8 mouse cellular contexts compared by ENCODE assay signal in genomic region chr4:28176771-28177170, GRCm38 (mm10).
A peak's percentile ranks its signal among the peaks of the same experiment; 100 is the strongest.
DNase-seq lines count a peak whose midpoint lies in the region; ATAC-seq lines count a peak whose summit lies in the region.

No protein-coding gene starts in this region.

- peak; percentile 2 to 5 for DNase-seq in left cerebral cortex, postnatal 14 days (ENCODE audit: low spot score in 2 of 2)
- no peak for DNase-seq in left cerebral cortex, adult 9 months (ENCODE audit: low spot score in 2 of 2)
- peak; percentile 81 for DNase-seq in R1 (ENCODE audit: low read depth, low spot score)
- DNase-seq in lung, postnatal 14 days, result peak; percentile 32
- DNase-seq in splenic B cell, adult 2 months (ENCODE audit: low read depth, low spot score), result peak; percentile 77
- no peak for DNase-seq in ovary, adult 18-20 months (ENCODE audit: low spot score)

- no peaks in the 10 kb centered on the region for H3K4me1 ChIP-seq in forebrain, embryonic 12.5 days

- no peak overlapping the region for H3K4me3 ChIP-seq in forebrain, embryonic 12.5 days (replicated peaks)

- H3K9me3 ChIP-seq in forebrain, embryonic 12.5 days, result peaks cover 3% of the 10 kb centered on the region; the same call in 1 of the 2 replicates

- no peak overlapping the region for H3K27ac ChIP-seq in forebrain, embryonic 12.5 days

- H3K27me3 ChIP-seq in forebrain, embryonic 12.5 days, result no peaks in the 10 kb centered on the region
- H3K27me3 ChIP-seq in splenic B cell, adult 2 months (ENCODE audit: control insufficient read depth, insufficient read depth, low read length, poor library complexity, severe bottlenecking), result no peaks in the 10 kb centered on the region

- no peak overlapping the region for H3K4me2 ChIP-seq in forebrain, embryonic 12.5 days

- H3K36me3 ChIP-seq in forebrain, embryonic 12.5 days (replicated peaks), result no peaks in the 10 kb centered on the region
- no peaks in the 10 kb centered on the region for H3K36me3 ChIP-seq in splenic B cell, adult 2 months (ENCODE audit: control insufficient read depth, insufficient read depth, low read length, poor library complexity, severe bottlenecking)

- intact Hi-C loops in left cerebral cortex, postnatal 14 days (cut with DNase I), result no loop called here

- 65% methylated on average over 3 of the region's 3 CpGs for WGBS in forebrain, embryonic 12.5 days

- peak; percentile 100 for ATAC-seq in forebrain, embryonic 12.5 days (ENCODE audit: low FRiP score)
- peak; percentile 100 for ATAC-seq in inflammation-experienced regulatory T-cells, adult 6 months

- no peak overlapping the region for H3K9ac ChIP-seq in forebrain, embryonic 12.5 days

Comparison
In these comparisons a context has a peak if more than half of its experiments do, and no peak if none do; other contexts are left out.
1. DNase-seq: peak in left cerebral cortex, postnatal 14 days (2 of 2), R1 (single experiment), lung, postnatal 14 days (single experiment) and splenic B cell, adult 2 months (single experiment); none in left cerebral cortex, adult 9 months (0 of 2) and ovary, adult 18-20 months (single experiment).